Mouse (Mus musculus) layer of hippocampus, postnatal 10 days (tissue): ENCODE measurements at regions not wholly inside any gene's neighbourhood (a gene's known extent, or its start where the extent isn't known, plus 50 kb on each side); places are given as distances from the start of the nearest gene placed in this dataset.
A peak's percentile ranks its signal among the peaks of the same experiment; 100 is the strongest.

Experiments
- DNase-seq, 2 experiments: peaks; one replicate each; pipeline ENCODE4 v3.0.0; 2021; ENCODE audit warnings: low spot score in 2 of 2

GRCm38 (mm10) chr16:42808864-42809263 is 66.8 kb upstream of the Zbtb20 start:
- no peak for DNase-seq

DNA sequence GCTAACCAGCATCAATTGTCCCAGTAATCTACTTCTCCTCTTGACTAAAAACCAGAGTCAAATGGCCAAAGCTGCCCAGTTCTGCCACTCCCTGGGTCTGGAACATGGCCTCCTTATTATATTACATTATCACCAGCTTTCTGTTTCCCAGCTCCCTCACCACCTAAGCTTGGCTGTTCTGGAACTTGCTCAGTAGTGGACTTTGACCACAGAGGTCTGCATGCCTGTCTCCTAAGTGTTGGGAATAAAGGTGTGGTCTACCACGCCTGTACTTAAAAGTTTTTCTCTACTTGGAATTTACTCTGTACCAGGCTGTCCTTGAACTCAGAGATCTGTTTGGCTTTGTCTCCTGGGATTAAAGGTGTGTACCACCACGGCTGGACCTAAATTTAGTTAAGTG is 68.1 kb upstream of the Zbtb20 start:
- DNase-seq = no peak

DNA sequence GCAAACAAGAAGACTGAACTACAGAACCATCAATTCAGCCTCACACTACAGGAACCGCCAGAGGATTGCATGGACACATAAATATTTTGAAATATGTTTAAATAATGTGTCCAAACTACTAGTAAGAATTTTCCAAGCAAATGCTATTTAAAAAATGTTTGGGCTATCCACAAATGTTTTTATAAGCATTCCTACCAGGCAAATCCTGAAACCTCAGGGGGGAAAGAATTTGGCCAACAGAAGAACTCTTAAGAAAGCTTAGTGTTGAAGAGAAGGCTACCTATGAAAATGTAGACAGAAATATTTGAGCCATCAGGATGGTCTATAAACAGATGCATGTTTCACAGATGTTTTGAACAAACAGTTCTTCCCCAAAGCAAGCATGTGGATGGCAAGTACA is 72.1 kb upstream of the Zbtb20 start:
- DNase-seq = no peak

DNA sequence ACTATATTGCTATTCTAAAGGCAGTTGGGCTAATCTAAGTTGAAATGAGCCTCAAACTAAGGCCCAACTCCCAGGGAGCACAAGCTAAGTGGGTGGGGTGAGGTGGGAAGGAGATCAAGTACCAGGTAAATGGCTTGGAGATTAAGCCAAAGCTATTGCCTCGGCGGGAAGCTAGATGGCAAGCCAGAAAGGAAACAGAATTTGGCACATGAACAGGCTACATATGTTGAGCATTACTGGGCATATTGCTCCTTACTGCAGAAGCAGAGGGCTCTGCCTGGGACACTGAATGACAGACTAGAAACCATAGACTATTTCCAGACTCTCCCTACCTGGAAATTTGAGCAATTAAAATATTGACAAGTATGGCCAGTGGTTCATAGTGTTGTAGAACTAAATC is 83.1 kb upstream of the Zbtb20 start:
- no peak for DNase-seq

GRCm38 (mm10) chr16:42784712-42785111 is 91.0 kb upstream of the Zbtb20 start:
- DNase-seq = no peak

- no peak for DNase-seq
These were observed 91.7 kb upstream of the Zbtb20 start for GRCm38 (mm10) chr16:42784031-42784430.

DNA sequence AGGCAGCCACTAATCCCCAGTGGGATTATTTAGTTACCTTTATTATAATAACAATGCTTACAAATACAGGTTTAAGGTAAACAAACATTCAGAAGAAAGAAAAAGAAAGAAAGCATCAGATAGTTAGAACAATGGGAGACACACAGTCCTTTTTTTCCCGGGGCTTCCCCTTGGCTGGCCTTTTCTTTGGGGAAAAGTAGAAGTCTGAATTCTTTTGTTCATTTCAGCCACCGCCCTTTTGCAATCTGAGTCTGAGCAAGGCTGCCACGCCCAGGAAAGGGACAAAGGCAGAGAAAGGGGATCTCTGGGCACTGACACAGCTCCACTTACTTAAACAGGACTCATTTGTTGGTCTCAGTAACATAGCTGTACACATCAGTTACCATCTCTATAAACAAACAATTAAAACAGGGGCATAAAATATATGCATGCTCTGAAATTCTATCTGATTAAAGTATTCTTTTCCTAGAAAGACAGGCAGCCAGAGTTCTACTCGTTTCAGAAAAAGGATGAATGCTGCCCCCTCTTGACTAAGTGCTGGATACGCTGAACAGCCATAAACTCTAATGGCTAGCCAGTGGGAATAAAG is 93.5 kb upstream of the Zbtb20 start:
- DNase-seq = peak; percentile 47 to 52

DNA sequence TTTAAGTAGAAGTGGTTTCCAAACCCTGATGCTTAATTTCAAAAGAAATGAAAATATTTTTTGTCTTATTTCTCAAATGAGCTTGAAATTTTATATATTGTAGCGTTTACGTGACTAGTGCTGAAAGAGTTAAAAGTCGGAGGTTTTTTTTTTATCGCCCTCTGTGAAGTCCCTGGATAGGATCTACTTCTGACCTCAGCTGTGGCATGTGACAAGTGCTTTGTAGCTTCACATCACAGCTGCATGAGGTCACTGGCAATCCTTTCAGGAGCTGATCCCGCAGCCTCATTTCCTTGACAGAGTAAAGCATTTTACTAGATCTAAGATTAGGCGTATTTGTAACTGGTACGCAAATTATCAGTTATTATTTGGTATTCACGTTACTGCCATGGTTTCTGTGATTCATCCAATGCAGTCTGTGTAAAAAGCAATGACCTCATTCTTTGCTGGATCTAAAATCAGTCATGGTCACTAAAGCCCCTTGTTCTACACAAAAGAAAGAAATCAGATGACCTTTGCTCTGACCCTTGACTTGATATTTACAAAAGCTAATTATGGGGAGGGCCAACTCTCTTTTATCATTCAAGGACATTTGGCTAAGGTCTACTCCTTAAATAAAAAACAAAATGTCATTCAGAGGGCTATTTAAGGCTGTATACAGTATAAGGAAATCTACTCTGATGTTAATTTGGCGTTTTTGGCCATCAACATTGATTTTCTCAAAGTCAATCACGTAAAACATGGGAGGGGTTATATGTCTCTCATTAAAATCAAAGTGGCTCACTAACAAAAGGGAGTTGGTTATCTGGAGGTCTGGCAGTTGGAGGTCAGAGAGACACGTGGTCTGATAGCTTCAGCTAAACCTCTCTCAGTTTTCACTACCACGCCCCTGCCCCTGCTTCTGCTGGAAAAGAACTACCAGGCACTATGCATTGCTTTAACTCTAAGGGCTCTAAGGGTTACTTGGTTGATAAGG is 94.3 kb upstream of the Zbtb20 start:
- no peak for DNase-seq

GRCm38 (mm10) chr16:42779957-42780356 is 95.7 kb upstream of the Zbtb20 start:
- no peak for DNase-seq

DNA sequence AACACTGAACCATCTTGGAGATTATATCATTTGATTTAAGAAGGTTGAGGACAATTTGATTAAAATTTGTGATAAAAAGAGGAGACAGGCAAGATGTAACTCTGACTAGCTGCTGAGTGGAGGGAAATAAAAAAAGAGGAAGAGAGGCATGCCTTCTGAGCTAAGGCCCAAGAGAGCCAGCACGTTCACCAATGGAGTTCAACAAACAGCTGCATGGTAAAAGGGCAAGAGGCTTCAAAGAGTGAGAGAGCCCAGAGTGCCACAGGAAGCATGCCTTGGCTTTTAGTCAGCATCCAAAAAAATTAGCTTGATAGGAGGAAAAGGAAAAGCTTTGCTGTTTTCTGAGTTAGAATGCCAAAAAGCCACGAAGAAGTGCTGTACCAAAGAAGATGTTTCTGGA is 103.0 kb upstream of the Zbtb20 start:
- no peak for DNase-seq

DNA sequence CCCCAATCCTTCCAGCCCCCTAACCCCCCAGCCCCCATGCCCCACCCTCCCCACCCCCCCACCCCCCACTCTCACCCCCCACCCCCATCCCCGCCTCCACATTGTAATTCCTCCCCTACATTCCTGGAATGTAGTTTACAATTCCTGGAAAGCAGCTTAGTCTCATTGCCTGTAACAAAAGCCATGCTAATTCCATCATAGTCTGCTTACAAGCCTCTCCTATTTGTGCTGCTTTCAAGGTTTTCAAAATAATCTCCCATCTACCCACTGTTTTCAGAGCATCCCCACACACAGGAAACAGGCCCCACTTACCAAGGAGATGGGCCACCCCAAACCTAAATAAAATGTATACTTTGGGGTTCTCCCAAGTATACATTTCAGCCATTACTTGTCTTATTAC is 105.5 kb upstream of the Zbtb20 start:
- DNase-seq = no peak

GRCm38 (mm10) chr16:42748681-42749080 is 127.0 kb upstream of the Zbtb20 start:
- DNase-seq = no peak

- DNase-seq = peak; percentile 12 to 18
These were observed 129.6 kb upstream of the Zbtb20 start for GRCm38 (mm10) chr16:42745943-42746675.

- no peak for DNase-seq
These were observed 132.1 kb upstream of the Zbtb20 start for GRCm38 (mm10) chr16:42743538-42743937.

DNA sequence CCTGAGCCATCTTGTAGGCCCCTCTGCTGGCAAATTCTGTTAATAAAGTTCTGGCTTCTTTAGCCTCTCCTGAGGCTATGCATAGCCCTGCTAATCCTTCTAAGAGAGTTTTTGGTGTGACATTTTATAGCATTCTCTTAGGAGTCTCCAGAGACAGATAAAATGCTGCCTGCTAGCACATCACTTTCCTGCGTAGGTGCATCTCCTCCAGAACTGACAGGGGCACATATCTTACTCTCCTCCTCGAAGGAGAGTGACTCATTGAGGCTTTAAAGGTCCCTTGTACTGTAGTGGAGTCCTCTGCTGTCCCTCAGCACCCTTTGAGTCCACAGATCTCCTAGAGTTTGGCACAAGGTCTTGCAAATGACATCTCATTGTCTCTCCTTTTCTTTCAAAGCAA is 132.6 kb upstream of the Zbtb20 start:
- no peak for DNase-seq

GRCm38 (mm10) chr16:42727826-42728225 is 147.9 kb upstream of the Zbtb20 start:
- no peak for DNase-seq

DNA sequence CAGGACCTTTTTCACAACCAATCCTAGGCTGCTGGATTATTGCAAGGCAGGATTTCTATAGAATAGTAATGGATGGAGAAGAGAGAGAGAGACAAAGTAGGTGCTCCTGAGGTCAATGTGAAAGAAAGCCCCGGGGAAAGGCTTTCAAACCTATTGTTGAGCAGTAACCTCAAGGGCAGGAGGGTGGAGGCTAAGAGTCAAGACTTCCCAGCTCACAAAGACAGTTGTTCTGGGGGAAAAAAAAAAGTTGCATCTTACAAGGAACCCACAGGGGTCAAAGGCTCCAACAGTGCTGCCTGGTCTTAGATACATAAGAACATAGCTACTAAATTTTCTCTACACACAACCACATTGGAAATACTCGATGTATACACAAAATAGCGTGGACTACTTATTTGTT is 155.8 kb upstream of the Zbtb20 start:
- DNase-seq = no peak

DNA sequence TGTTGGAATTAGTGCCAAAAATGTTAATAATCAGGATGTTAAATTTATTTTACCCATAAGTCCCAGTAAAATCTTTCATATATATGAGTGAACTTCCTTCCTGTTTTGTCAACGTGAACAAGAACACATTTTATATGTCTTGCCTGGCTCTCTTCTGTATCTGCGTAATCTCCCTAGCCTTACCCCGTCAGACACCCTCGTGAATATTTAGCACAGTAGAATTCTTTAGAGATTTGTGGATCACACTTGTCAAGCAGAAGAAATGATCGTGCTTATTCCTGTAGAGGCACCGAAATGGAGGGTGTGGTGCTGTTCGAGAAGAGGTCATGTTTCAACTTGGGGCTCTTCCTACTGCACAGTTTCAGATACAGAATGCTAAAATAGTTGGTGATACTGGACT is 157.2 kb upstream of the Zbtb20 start:
- no peak for DNase-seq

DNA sequence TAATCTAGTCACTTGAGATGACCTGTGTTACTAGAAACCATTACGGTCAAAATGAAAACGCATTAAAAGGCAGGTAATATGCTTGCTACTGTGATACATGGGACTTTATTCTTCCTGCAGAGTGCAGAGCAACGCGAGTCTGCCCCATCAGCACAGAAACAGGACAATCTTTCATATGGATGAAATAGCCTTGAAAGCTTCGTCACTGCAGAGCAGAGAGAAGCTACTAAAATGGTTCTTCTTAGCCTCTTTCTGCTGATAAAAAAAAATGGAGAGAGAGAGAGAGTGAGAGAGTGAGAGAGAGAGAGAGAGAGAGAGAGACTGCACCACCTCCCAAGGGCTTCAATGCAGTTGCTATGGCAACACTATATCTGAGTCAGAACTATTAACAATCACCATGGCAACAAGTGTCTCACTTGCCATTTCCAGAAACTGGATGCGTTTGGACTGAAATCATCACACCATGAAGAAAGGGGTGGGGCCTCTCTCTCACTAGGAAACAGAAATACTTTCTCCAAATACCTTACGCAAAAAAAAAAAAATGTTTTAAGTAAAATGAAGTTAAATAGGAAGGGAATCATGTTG is 157.8 kb upstream of the Zbtb20 start:
- peak; percentile 6 to 21 for DNase-seq

DNA sequence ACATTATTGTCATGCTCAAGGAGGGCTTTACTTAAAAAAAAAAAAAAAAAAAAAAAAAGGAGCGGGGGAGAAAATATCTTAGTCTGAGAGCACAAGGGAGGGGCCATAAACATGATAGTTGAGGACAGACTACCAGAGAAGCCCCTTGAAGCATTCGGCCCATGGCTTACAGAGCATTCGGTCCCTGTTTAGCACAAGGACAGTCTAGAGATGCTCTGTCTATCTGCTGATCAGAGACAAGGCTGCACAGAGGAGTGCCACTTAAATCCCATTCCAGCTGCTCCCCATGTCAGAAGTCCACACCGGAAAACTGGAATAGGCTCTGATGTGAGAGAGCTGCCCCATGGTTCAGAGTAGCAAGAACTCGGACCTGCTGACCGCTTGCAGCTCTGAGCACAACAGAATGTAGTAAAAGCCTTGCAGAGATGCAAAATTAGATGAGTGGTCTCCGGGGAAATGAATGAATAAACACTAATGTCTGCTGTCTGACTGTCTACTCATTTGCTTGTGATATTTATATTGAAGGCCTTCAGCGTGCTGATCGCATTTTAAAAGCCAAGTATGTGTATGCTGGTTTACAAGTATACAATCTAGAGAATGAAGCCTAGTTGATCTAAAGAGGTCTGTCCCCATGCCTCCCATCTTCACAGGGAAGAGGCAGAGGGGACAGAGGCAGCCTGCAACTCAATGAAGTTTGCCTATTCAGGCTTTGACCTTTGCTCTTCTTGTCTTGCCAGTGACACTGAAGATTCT is 158.4 kb upstream of the Zbtb20 start:
- peak in 1 of 2 experiments; percentile 7 for DNase-seq

DNA sequence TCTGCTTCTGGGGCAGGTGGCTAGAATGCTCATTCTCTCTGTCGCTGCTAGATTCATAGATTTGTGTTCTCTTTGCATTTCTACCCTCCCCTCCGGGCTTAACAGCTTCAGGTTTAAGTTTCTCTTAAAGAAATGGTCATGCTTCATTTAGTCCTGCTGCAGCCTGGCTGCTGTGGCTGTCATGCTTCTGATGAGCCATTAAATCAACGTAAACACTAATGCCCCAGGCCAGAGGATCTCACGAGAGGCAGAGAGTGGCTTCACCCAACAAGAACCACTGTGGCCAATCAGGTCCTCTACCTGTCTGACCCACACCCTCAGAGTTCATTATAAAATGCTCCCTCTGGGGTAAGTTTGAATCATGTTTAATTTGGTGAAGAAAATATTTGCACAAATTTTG is 173.0 kb upstream of the Zbtb20 start:
- DNase-seq = no peak
